Mouse (Mus musculus) embryonic facial prominence, embryonic 14.5 days (tissue): ENCODE measurements at regions not wholly inside any gene's neighbourhood (a gene's known extent, or its start where the extent isn't known, plus 50 kb on each side); places are given as distances from the start of the nearest gene placed in this dataset.

Experiments used
- ATAC-seq: fragments of 200-750 bp; cut with Nextera tagmentation; 2 replicates; pipeline ENCODE4 v1.8.0; 2017; ENCODE audit warnings: low read depth, moderate number of reproducible peaks, moderate TSS enrichment
- DNase-seq: peaks from one replicate; pipeline ENCODE4 v3.0.0-alpha.2; 2015; ENCODE audit warnings: low spot score
- H3K27ac ChIP-seq: fragments of 300-500 bp; sonication (generic); replicated peaks from 2 replicates; pipeline ENCODE4 v1.5.1; 2014; ENCODE audit warnings: low read depth, mild to moderate bottlenecking, low read length, moderate library complexity
- H3K27me3 ChIP-seq: fragments of 300-500 bp; sonication (generic); replicated peaks from 2 replicates; pipeline ENCODE4 v1.6.1; 2014; ENCODE audit warnings: low read length; ENCODE audit not compliant: control insufficient read depth, insufficient read depth
- H3K36me3 ChIP-seq: fragments of 300-500 bp; sonication (generic); 2 replicates; pipeline ENCODE4 v1.6.1; 2014; ENCODE audit warnings: low read length, mixed read lengths; ENCODE audit not compliant: control insufficient read depth, insufficient read depth
- H3K4me1 ChIP-seq: fragments of 300-500 bp; sonication (generic); 2 replicates; pipeline ENCODE4 v1.6.1; 2014; ENCODE audit warnings: antibody characterized with exemption, low read length; ENCODE audit not compliant: control insufficient read depth, insufficient read depth
- H3K4me2 ChIP-seq: fragments of 300-500 bp; sonication (generic); 2 replicates; pipeline ENCODE4 v1.6.1; 2014; ENCODE audit warnings: low read depth, mild to moderate bottlenecking, low read length, moderate library complexity, mixed read lengths
- H3K4me3 ChIP-seq: fragments of 300-500 bp; sonication (generic); 2 replicates; pipeline ENCODE4 v1.5.1; 2014; ENCODE audit warnings: low read depth, mild to moderate bottlenecking, low read length
- H3K9ac ChIP-seq: fragments of 300-500 bp; sonication (generic); 2 replicates; pipeline ENCODE4 v1.6.1; 2014; ENCODE audit warnings: low read depth, mild to moderate bottlenecking, low read length, moderate library complexity, mixed read lengths
- H3K9me3 ChIP-seq: fragments of 300-500 bp; sonication (generic); 2 replicates; pipeline ENCODE4 v1.6.1; 2016; ENCODE audit warnings: low read length; ENCODE audit not compliant: control insufficient read depth
- WGBS: fragments of 180-500 bp; shearing (Covaris S2); extraction: QIAGEN DNeasy Blood & Tissue Kit; methylation state at CpG from one replicate; pipeline ENCODE4 v1.1.7; 2014; 5-methylcytosine and 5-hydroxymethylcytosine counted together

DNA sequence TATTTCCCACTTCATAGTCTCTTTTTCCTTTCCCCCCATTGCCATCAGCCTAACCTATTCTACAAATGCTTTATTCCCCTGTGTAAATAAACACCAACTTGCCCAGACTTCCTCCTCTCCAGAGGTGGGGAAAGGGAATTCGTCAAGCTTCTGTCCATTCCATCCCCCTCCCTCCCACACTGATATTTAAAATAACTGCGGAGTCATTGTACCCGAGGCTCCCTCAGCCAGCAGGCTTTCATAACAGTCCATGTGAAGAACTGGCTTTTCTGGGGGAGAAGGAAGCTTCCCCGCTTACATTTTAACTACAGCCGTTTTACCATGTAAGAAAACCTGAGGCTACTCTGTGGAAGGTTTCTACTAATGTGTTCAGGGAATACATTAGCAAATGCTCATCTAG, 193.1 kb upstream of the Cnksr2 start:
- no peak overlapping the region for H3K9ac ChIP-seq
- DNase-seq (no peak), ATAC-seq (no peak)
- H3K27me3 ChIP-seq = no peaks in the 10 kb centered on the region
- WGBS = 35% methylated on average over 5 of the region's 5 CpGs
- H3K4me1 ChIP-seq = 0 out of 2 replicates have a peak, but pooled peaks cover 2% of the 10 kb centered on the region
- no peaks in the 10 kb centered on the region for H3K9me3 ChIP-seq
- no peak overlapping the region for H3K27ac ChIP-seq
- no peak overlapping the region for H3K4me2 ChIP-seq
- no peak overlapping the region for H3K4me3 ChIP-seq
- H3K36me3 ChIP-seq = no peaks in the 10 kb centered on the region

DNA sequence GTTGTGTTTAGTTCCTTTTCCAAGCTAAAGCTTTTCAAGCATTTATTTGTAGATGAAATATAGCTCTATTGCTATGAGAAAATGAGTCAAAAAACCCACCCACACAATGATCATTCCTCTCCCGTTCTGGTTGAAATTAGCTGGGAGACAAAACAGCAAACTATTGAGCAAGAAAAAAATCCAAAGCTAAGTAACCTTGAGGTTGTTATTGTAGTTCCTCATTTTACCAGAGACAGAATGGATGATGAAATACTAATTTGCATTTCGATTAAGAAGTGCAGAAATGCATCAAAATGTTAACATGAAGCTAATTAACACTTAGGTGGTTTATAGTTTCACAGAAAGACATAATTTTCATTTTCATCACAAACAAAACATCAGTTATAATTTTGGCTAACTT, 166.1 kb upstream of the Cnksr2 start:
- no peaks in the 10 kb centered on the region for H3K36me3 ChIP-seq
- ATAC-seq (no peak), DNase-seq (no peak)
- H3K27me3 ChIP-seq = no peaks in the 10 kb centered on the region
- H3K9ac ChIP-seq = no peak overlapping the region
- H3K4me2 ChIP-seq = no peak overlapping the region
- no peaks in the 10 kb centered on the region for H3K9me3 ChIP-seq
- no peak overlapping the region for H3K4me3 ChIP-seq
- no peaks in the 10 kb centered on the region for H3K4me1 ChIP-seq
- no peak overlapping the region for H3K27ac ChIP-seq
- WGBS = 57% methylated on average over 2 of the region's 2 CpGs

DNA sequence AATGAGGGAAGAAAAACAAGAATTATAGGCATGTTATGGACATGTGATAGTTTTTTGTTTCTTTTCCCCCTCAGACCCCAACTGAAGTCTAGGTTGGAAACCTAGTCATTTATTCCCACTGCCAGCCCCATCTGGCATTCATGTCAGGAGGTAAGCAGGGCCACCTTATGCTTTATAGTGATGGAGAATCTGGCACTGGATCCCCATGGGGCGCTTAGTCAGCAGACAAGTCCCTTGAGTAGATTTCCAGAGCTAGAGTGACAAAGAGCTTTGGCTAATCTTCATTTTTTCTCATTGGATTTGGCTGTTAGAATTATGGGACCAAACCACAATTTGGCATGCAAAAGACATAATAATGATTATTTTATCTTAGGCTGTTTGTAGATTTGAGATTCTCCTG, 152.4 kb upstream of the Cnksr2 start:
- WGBS = 55% methylated on average over 1 of the region's 1 CpGs
- H3K9ac ChIP-seq = no peak overlapping the region
- no peak overlapping the region for H3K27ac ChIP-seq

DNA sequence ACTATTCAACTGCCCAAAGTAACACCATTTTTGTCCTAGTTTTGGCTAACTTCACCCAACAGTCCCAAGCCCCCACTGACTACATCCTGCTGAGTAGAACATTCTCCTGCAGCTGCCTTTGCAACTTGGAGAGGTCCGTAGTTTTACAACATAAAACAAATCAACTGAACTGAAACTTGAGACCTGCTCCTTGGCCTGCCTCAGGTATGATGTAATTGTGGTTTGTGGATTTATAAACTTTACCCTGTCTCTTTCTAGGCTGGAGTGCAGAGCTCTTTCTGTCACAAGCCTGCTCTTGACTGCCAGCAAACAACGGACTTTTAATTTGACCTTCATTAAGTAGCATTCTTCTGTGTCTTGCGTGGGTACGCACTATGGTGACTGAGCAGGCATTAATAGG, 138.4 kb upstream of the Cnksr2 start:
- H3K27me3 ChIP-seq = no peaks in the 10 kb centered on the region
- no peak overlapping the region for H3K4me2 ChIP-seq
- 51% methylated on average over 4 of the region's 4 CpGs for WGBS
- peak; percentile 22; the same call in 1 of the 2 replicates for ATAC-seq
- no peak overlapping the region for H3K27ac ChIP-seq
- no peaks in the 10 kb centered on the region for H3K36me3 ChIP-seq
- no peaks in the 10 kb centered on the region for H3K9me3 ChIP-seq
- DNase-seq = peak; percentile 23
- H3K9ac ChIP-seq = no peak overlapping the region
- no peaks in the 10 kb centered on the region for H3K4me1 ChIP-seq
- H3K4me3 ChIP-seq = no peak overlapping the region

More for the DNA sequence above, 152.4 kb upstream of the Cnksr2 start:
- Histone ChIP-seq H3K4me2 (no peak overlapping the region), H3K4me3 (no peak overlapping the region), H3K27me3 (no peaks in the 10 kb centered on the region), H3K36me3 (no peaks in the 10 kb centered on the region), H3K4me1 (no peaks in the 10 kb centered on the region), H3K9me3 (no peaks in the 10 kb centered on the region)
- DNase-seq (no peak), ATAC-seq (no peak)

DNA sequence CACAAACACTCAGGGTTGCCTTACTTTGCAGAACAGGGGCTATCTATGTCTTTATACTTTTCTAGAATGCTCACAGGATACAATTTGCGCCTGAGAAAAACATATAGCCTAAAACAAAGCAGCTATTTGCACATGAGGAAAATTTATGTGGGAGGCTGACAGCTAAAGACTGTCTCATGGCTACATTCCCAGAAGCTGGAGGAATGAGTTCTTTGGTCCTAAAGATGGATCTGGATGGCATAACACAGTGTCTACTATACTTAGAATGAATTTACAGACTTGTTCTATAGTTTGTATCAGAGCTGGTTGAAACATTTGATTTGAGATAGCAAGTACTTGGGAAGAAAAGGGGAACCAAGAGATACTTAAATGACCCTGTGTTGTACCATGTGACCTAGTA, 137.3 kb upstream of the Cnksr2 start:
- WGBS = 78% methylated on average over 1 of the region's 1 CpGs
- H3K4me1 ChIP-seq = no peaks in the 10 kb centered on the region
- no peaks in the 10 kb centered on the region for H3K36me3 ChIP-seq
- H3K27ac ChIP-seq = no peak overlapping the region
- H3K4me2 ChIP-seq = no peak overlapping the region
- ATAC-seq = no peak
- H3K9ac ChIP-seq = no peak overlapping the region
- H3K27me3 ChIP-seq = no peaks in the 10 kb centered on the region
- DNase-seq = no peak
- H3K4me3 ChIP-seq = no peak overlapping the region
- no peaks in the 10 kb centered on the region for H3K9me3 ChIP-seq

DNA sequence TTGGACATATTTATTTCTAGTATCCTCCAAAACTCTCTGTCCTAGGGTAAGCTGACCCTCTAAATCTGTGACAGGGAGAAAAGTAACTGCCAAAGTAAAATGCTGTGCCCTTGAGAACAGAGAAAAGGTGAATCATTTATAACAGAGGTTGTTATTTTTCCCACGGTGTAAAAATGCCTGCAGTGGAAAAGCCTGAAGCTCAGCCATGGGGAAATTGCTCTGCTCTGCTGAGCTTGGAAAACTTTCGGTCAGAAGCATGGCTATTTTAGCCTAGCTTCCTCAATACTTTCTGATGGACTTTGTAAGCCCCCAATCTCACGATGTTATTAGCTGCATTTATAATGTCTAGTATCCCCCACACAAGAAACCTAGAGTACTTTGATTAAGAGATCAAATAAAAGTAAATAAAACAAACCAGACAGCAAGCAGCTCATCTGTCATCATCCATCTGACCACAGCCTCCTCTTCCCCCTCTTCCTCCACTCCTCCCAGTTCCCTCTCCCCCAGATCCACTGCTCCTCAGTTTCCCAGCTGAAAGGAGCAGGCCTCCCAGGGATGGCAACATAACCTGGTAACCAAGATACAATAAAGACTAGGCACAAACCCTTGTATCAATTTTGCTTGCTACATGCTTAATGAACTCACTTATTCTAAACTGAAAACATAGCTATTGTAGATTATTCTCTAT, 92.9 kb upstream of the Cnksr2 start:
- Histone ChIP-seq H3K9ac (no peak overlapping the region), H3K27me3 (no peaks in the 10 kb centered on the region), H3K36me3 (no peaks in the 10 kb centered on the region), H3K27ac (no peak overlapping the region), H3K4me3 (no peak overlapping the region), H3K4me2 (no peak overlapping the region), H3K9me3 (no peaks in the 10 kb centered on the region), H3K4me1 (no peaks in the 10 kb centered on the region)
- 77% methylated on average over 3 of the region's 3 CpGs for WGBS
- no peak for ATAC-seq
- DNase-seq = no peak

DNA sequence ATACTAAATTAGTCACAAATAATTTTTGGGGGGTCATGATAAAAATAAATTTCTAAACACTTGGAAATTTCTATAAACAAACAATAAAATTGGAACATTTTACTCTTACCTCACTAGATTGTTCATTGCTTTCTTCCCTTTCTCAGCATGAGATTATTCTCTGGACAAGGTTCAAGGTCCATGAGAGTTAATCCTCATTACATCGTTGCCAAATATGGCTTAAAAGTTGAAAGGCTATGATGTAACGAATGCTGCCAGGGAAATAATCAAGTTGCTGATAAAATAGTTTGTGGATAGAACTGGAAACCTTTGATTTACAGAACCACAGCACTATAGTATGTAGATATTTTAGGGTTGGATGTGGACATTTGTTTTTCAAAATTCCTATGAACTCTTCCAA, 90.4 kb upstream of the Cnksr2 start:
- no peak overlapping the region for H3K4me3 ChIP-seq
- no peak overlapping the region for H3K9ac ChIP-seq
- no peak overlapping the region for H3K27ac ChIP-seq
- DNase-seq (no peak), ATAC-seq (no peak)
- no peaks in the 10 kb centered on the region for H3K4me1 ChIP-seq
- 81% methylated on average over 2 of the region's 2 CpGs for WGBS
- H3K4me2 ChIP-seq = no peak overlapping the region
- no peaks in the 10 kb centered on the region for H3K9me3 ChIP-seq
- H3K36me3 ChIP-seq = no peaks in the 10 kb centered on the region
- no peaks in the 10 kb centered on the region for H3K27me3 ChIP-seq
